Mouse (Mus musculus) heart, embryonic 14.5 days (tissue): ENCODE results near the gene Chd8. TPM values are rescaled to one million over a fixed set of nuclear protein-coding genes. Genes with fewer than 3 reads are reported as not detected.
A peak's percentile ranks its signal among the peaks of the same experiment; 100 is the strongest.

Source experiments
- ATAC-seq: fragments of 200-750 bp; cut with Nextera tagmentation; 2 replicates; pipeline ENCODE4 v1.8.0; 2017; ENCODE audit warnings: low read depth, moderate TSS enrichment; ENCODE audit not compliant: insufficient number of reproducible peaks, insufficient read depth, low FRiP score
- H3K27ac ChIP-seq, 2 experiments: fragments of 200-500 bp in 1 of 2; fragments of 300-500 bp in 1 of 2; sonication (generic) in 1 of 2; replicated peaks in 1 of 2; 2 replicates each; pipeline ENCODE4 v1.5.1; 2012 to 2014; ENCODE audit warnings: low read depth in 2 of 2, low read length in 2 of 2, control low read depth in 1 of 2, mild to moderate bottlenecking in 1 of 2, mixed read lengths in 1 of 2; ENCODE audit not compliant: control insufficient read depth in 1 of 2, insufficient read depth in 1 of 2
- H3K27me3 ChIP-seq: fragments of 300-500 bp; sonication (generic); 2 replicates; pipeline ENCODE4 v1.6.1; 2014; ENCODE audit warnings: mild to moderate bottlenecking, low read length, control low read depth; ENCODE audit not compliant: control insufficient read depth, insufficient read depth
- H3K36me3 ChIP-seq: fragments of 300-500 bp; sonication (generic); 2 replicates; pipeline ENCODE4 v1.6.1; 2014; ENCODE audit warnings: mild to moderate bottlenecking, control low read depth, low read length, mixed read lengths; ENCODE audit not compliant: control insufficient read depth, insufficient read depth
- H3K4me1 ChIP-seq, 2 experiments: fragments of 200-500 bp in 1 of 2; fragments of 300-500 bp in 1 of 2; sonication (generic) in 1 of 2; 2 replicates each; pipeline ENCODE4 v1.6.1; 2012 to 2014; ENCODE audit warnings: low read length in 2 of 2, control low read depth in 1 of 2, mixed read lengths in 1 of 2; ENCODE audit not compliant: control insufficient read depth in 2 of 2, insufficient read depth in 2 of 2
- H3K4me2 ChIP-seq: fragments of 300-500 bp; sonication (generic); 2 replicates; pipeline ENCODE4 v1.6.1; 2014; ENCODE audit warnings: mild to moderate bottlenecking, low read length
- H3K4me3 ChIP-seq, 2 experiments: fragments of 200-500 bp in 1 of 2; fragments of 300-500 bp in 1 of 2; sonication (generic) in 1 of 2; 2 replicates each; pipeline ENCODE4 v1.5.1; 2012 to 2014; ENCODE audit warnings: low read length in 2 of 2, mild to moderate bottlenecking in 2 of 2, control low read depth in 1 of 2, low read depth in 1 of 2, moderate library complexity in 1 of 2; ENCODE audit not compliant: control insufficient read depth in 1 of 2, insufficient read depth in 1 of 2
- H3K9ac ChIP-seq: fragments of 300-500 bp; sonication (generic); 2 replicates; pipeline ENCODE4 v1.6.1; 2014; ENCODE audit warnings: mild to moderate bottlenecking, low read length
- H3K9me3 ChIP-seq: fragments of 300-500 bp; sonication (generic); 2 replicates; pipeline ENCODE4 v1.6.1; 2016; ENCODE audit warnings: low read length, control low read depth; ENCODE audit not compliant: control insufficient read depth
- WGBS: fragments of 180-500 bp; shearing (Covaris S2); extraction: QIAGEN DNeasy Blood & Tissue Kit; methylation state at CpG from one replicate; pipeline ENCODE4 v1.1.7; 2014; 5-methylcytosine and 5-hydroxymethylcytosine counted together
- polyA plus RNA-seq: library from polyadenylated mRNA; unstranded; fragments of >200 nt; fragmentation: Nextera tagmentation; extraction: Ambion mirVana; gene quantifications from 2 replicates; pipeline ENCODE4 v1.2.1, GENCODE M21; 2014

The Chd8 gene
- polyA plus RNA-seq, 1 experiment from 2014 or later: 30.3 TPM

DNA sequence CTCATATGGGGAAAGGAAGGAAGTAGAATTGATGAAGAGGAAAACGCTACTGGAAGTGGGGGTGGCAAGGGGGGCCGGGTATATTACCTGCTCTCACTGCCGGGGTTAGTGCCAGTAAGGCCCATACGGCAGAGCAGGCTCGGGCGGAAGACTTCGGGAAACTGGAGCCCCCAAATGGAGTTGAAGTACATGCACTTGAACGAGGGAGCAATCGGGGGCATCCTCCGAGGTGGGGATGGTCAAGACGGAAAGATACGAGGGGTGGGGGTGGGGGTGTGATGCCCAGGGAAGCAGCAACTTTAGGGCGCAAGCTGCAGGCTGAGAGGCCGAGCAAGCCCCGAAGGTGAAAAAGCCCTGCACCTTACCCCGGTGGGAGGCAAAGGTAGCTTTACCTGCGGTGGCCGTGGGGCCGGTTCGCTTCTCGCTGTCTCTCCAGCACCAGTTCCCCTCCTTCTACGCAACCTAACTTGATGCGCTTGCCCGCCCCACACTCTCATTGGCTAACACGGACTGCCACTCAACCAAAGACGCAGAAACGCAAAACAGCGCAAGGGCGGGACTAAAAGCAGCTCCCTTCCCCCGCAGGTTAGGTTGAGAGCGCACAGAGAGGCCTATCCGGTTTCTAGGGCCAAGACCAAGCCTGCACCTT, 13.4 kb downstream of the Chd8 start:
- WGBS: under 1% methylated on average over 32 of the region's 32 CpGs
- H3K9me3 ChIP-seq: no peaks in the 10 kb centered on the region
- ATAC-seq: peak; percentile 98

DNA sequence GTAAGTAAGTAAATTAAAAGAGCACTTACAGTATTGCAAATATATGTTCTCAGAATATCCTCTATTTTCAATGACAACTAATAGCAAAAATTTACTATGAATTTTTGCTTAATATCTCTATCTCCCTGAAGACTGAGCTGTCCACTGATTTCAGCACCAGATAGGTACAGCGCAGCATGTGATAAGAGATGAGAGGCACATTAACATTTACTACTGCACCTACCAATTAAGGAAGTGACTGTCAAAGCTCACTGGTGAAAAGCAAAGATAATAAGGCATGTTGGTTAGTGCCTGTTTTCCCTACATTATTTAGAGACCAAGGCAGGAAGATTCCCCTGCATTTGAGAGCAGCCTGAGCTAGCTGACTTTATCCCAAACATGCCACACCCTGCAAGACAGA, 21.4 kb downstream of the Chd8 start:
- H3K9ac ChIP-seq: no peak overlapping the region
- no peak for ATAC-seq
- WGBS: 85% methylated on average over 1 of the region's 1 CpGs
- no peak overlapping the region for H3K27ac ChIP-seq
- H3K9me3 ChIP-seq: no peaks in the 10 kb centered on the region
- no peak overlapping the region for H3K4me2 ChIP-seq
- no peak overlapping the region for H3K4me3 ChIP-seq
- no peaks in the 10 kb centered on the region for H3K27me3 ChIP-seq
- H3K36me3 ChIP-seq: peaks cover 63% of the 10 kb centered on the region
- no peaks in the 10 kb centered on the region for H3K4me1 ChIP-seq

More for the DNA sequence above, 13.4 kb downstream of the Chd8 start:
- no peaks in the 10 kb centered on the region for H3K36me3 ChIP-seq
- H3K4me2 ChIP-seq: peak overlapping the region; percentile 91
- peak overlapping the region; percentile 60 to 66 for H3K4me3 ChIP-seq
- H3K9ac ChIP-seq: peak overlapping the region; percentile 82
- H3K4me1 ChIP-seq: peaks cover 5 to 8% of the 10 kb centered on the region in 2 experiments
- H3K27ac ChIP-seq: peak overlapping the region; percentile 69 to 72; a peak in 3 of 4 replicates
- H3K27me3 ChIP-seq: no peaks in the 10 kb centered on the region

- H3K4me2 ChIP-seq: no peak overlapping the region
- peaks cover 74% of the 10 kb centered on the region for H3K36me3 ChIP-seq
- no peaks in the 10 kb centered on the region for H3K9me3 ChIP-seq
- no peaks in the 10 kb centered on the region for H3K27me3 ChIP-seq
- no peak overlapping the region for H3K4me3 ChIP-seq
- WGBS: 84% methylated on average over 7 of the region's 7 CpGs
- no peak overlapping the region for H3K27ac ChIP-seq
- no peak overlapping the region for H3K9ac ChIP-seq
- no peaks in the 10 kb centered on the region for H3K4me1 ChIP-seq
- no peak for ATAC-seq
Measured at GRCm38 (mm10) chr14:52235165-52235564, 22.4 kb downstream of the Chd8 start.

- ATAC-seq: no peak
- no peak overlapping the region for H3K27ac ChIP-seq
- no peaks in the 10 kb centered on the region for H3K27me3 ChIP-seq
- no peak overlapping the region for H3K4me3 ChIP-seq
- no peaks in the 10 kb centered on the region for H3K9me3 ChIP-seq
- peaks cover 98% of the 10 kb centered on the region for H3K36me3 ChIP-seq
- 87% methylated on average over 6 of the region's 6 CpGs for WGBS
- no peak overlapping the region for H3K4me2 ChIP-seq
- H3K4me1 ChIP-seq: no peaks in the 10 kb centered on the region
- no peak overlapping the region for H3K9ac ChIP-seq
Measured at GRCm38 (mm10) chr14:52232249-52232648, 25.3 kb downstream of the Chd8 start.

- no peak overlapping the region for H3K4me2 ChIP-seq
- H3K4me3 ChIP-seq: no peak overlapping the region
- no peak overlapping the region for H3K27ac ChIP-seq
- H3K4me1 ChIP-seq: no peaks in the 10 kb centered on the region
- H3K9ac ChIP-seq: no peak overlapping the region
- H3K36me3 ChIP-seq: peaks cover 100% of the 10 kb centered on the region
- 82% methylated on average over 2 of the region's 2 CpGs for WGBS
- no peak for ATAC-seq
- no peaks in the 10 kb centered on the region for H3K9me3 ChIP-seq
- H3K27me3 ChIP-seq: no peaks in the 10 kb centered on the region
Measured at GRCm38 (mm10) chr14:52225972-52226371, 31.6 kb downstream of the Chd8 start.

DNA sequence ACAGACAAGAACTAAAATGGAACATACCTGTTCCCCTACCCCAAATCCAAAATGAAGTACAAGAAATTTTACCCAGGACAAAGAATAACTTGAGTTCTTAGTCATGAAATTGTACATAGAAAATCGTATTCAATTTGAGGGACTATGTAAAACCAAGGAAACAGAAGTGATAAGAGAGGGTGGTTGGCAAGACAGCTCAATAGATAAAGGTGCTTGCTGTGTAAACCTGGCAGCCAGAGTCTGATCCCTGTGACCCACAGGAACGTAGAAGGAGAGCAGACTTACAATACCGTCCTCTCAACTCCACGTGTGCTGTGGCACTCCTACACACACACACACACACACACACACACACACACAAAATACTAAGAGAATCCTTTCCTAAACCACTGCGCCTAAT, 40.3 kb downstream of the Chd8 start:
- 73% methylated on average over 5 of the region's 5 CpGs for WGBS
- peaks cover 95% of the 10 kb centered on the region for H3K36me3 ChIP-seq
- no peak overlapping the region for H3K27ac ChIP-seq
- no peaks in the 10 kb centered on the region for H3K9me3 ChIP-seq
- no peaks in the 10 kb centered on the region for H3K27me3 ChIP-seq
- no peak overlapping the region for H3K4me3 ChIP-seq
- no peak overlapping the region for H3K4me2 ChIP-seq
- no peak overlapping the region for H3K9ac ChIP-seq
- H3K4me1 ChIP-seq: no peaks in the 10 kb centered on the region
- ATAC-seq: no peak

GRCm38 (mm10) chr14:52199412-52199811, 58.2 kb downstream of the Chd8 start:
- H3K27ac ChIP-seq: no peak overlapping the region
- no peak overlapping the region for H3K9ac ChIP-seq
- peaks cover 56% of the 10 kb centered on the region for H3K36me3 ChIP-seq
- ATAC-seq: no peak
- H3K4me3 ChIP-seq: no peak overlapping the region
- H3K4me1 ChIP-seq: peaks cover 2 to 15% of the 10 kb centered on the region in 2 experiments; a peak in 2 of 4 replicates
- no peaks in the 10 kb centered on the region for H3K27me3 ChIP-seq
- 91% methylated on average over 4 of the region's 4 CpGs for WGBS
- H3K4me2 ChIP-seq: no peak overlapping the region
- no peaks in the 10 kb centered on the region for H3K9me3 ChIP-seq

DNA sequence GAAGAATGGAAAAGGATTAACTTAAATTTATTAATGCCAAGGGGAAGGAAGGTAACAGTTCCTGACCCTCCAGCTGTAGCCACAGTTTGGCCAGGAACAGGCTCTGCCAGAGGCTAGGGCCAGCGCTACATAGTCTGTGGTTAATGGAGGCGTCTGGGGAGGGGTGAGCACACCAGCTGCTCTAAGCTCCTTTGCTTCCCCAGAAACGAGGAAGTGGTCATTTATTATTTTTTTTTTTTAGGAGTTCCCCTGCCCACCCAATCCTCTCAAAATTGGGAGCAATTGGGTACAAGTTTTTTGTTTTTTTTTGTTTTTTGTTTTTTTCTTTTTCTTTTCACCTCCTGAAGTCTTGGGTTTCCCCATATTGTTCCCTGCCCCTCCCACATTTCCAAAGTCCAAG, 59.4 kb downstream of the Chd8 start:
- Histone ChIP-seq H3K9me3 (no peaks in the 10 kb centered on the region), H3K4me1 (peaks cover 2 to 15% of the 10 kb centered on the region in 2 experiments; a peak in 2 of 4 replicates), H3K27ac (0 out of 4 replicates have a peak overlapping the region, but pooled peaks of 1 of the 2 experiments have one; percentile 30), H3K36me3 (peaks cover 49% of the 10 kb centered on the region), H3K4me3 (peak overlapping the region in 1 of 2 experiments; percentile 88; a peak in 2 of 4 replicates), H3K27me3 (no peaks in the 10 kb centered on the region), H3K4me2 (peak overlapping the region; percentile 88), H3K9ac (peak overlapping the region; percentile 97)
- WGBS: 37% methylated on average over 3 of the region's 3 CpGs
- ATAC-seq: no peak
